Mouse (Mus musculus) right cerebral cortex, postnatal 36 days (tissue): ENCODE data around the gene Sat2.

Source experiments
- DNase-seq, 2 experiments: peaks; one replicate each; pipeline ENCODE4 v3.0.0; 2022; ENCODE audit warnings: low spot score in 2 of 2, mixed read lengths in 1 of 2

Sat2 gene

DNA sequence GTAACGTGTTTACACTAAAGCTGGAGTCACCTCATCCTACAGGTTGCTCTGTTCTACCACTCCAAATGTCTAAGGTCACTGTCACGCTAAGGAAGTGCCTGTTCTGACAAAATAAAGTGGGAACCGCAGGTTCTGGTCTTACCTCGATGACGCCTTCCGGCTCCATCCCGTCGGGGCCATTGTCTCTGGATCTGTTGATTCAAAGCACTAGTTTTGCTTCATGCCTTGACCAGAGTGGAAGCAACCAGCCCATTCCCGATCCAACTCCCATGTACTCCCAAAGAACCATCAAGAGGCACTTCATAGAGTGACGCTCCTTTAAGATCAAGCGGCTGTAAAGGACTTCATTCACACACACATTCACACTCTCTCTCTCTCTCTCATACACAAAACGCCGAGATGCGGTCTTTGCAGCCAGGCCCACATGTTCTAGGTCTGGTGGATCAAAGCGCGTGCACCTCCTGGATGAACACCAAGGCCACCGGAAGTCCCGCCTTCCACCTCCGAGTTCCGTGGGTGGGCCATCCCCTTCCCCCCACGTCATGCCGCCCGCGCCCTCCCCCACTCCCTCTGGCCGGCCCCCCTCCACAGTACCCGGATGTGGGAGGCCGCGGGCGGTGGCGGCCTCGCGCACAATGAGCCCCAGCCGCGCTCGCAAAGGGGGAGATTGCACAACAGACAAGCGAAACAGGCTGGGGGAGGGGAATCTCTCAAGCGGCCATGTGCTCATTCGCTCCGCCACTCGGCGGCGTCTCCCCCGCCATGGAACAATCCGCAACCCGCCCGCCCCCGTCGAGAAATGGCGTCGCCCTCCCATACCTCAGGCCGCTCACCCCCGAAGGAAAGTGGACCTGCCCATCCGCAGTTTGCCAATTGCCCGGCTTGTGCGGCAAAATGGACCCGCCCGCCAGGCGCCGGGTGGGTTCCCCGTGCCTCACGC is 49.2 kb downstream of the Sat2 start:
- DNase-seq: peak; percentile 88 to 90

DNA sequence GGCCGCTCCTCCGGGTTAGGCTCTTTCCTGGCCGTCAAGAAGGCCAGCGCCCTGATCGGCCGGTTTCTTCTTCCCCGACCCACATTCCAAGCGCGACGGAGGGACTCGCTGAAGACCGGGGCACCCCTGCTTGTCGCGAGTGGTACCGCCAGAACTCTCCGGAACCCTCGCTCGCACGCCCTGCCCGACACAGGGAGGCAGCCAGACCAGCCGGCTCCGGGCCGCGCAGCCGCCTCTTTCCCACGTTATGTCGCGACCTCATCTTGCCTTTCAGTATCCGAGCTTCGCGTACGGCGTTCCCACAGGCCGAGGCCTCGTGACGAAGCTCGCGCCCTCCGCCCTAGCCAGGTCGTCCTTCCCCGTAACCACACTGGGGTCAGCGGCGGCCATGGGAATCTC is 49.9 kb downstream of the Sat2 start:
- DNase-seq: no peak

DNA sequence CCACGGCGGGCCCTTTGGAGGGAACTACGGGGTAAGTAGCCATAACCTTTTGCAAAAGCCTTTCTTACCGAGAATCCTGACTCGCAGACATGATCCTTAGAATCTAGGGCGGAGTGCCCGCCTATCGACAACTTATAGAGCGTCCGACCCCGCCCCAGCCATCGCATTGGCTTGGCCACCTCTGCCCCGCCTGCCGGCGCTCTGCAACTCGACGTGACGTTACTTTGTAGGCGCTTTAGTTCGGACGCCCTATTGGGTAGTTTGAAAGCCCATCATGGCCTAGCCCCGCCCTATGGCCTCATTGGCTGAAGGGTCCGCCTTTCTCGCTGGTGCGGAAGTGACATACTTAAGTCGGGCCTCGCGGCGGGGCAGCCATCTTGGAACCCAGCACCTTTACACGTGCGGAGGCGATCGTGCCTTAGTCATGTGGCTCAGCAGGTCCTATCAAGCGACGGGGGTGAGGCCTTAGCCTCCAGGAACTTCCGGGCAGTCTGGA is 50.4 kb downstream of the Sat2 start, which contains the start of gene Eif4a1:
Gene Eif4a1, minus strand, starts transcription at position 213 of the 496 bp plus-strand sequence.
- peak; percentile 100 for DNase-seq
